Mouse (Mus musculus) MEL (cell line): Measurements from ENCODE around the gene Prkci. TPM values are rescaled to one million over a fixed set of nuclear protein-coding genes. Genes with fewer than 3 reads are reported as not detected.

Experiments
- DNase-seq: peaks from one replicate; pipeline ENCODE4 v3.0.0; 2011; ENCODE audit warnings: low read depth, low spot score
- H3K27ac ChIP-seq: 2 replicates; pipeline ENCODE4 v1.5.1; 2012; ENCODE audit warnings: low read depth, mild to moderate bottlenecking, control low read depth, low read length, moderate library complexity; ENCODE audit not compliant: control insufficient read depth
- H3K27me3 ChIP-seq, 2 experiments: fragments of 150-350 bp in 1 of 2; sonication (generic) in 1 of 2; 2 replicates each; pipeline ENCODE4 v1.6.1; 2012; ENCODE audit warnings: low read length in 2 of 2, mild to moderate bottlenecking in 2 of 2, improper control_type of control experiment in 1 of 2, moderate library complexity in 1 of 2; ENCODE audit not compliant: insufficient read depth in 2 of 2, control insufficient read depth in 1 of 2
- H3K36me3 ChIP-seq, 2 experiments: 2 replicates each; pipeline ENCODE4 v1.6.1; 2012 to 2014; ENCODE audit warnings: low read length in 2 of 2, improper control_type of control experiment in 1 of 2, inconsistent platforms in 1 of 2, mild to moderate bottlenecking in 1 of 2; ENCODE audit not compliant: insufficient read depth in 2 of 2, control insufficient read depth in 1 of 2
- H3K4me1 ChIP-seq, 2 experiments: fragments of 150-350 bp in 1 of 2; sonication (generic) in 1 of 2; 2 replicates each; pipeline ENCODE4 v1.6.1; 2012; ENCODE audit warnings: low read length in 2 of 2, improper control_type of control experiment in 1 of 2, mild to moderate bottlenecking in 1 of 2; ENCODE audit not compliant: insufficient read depth in 2 of 2, control insufficient read depth in 1 of 2
- H3K4me3 ChIP-seq, 2 experiments: fragments of 150-350 bp in 1 of 2; sonication (generic) in 1 of 2; 2 replicates each; pipeline ENCODE4 v1.5.1; 2012; ENCODE audit warnings: low read depth in 2 of 2, low read length in 2 of 2, mild to moderate bottlenecking in 2 of 2, moderate library complexity in 2 of 2, control low read depth in 1 of 2, improper control_type of control experiment in 1 of 2; ENCODE audit not compliant: control insufficient read depth in 1 of 2, insufficient read depth in 1 of 2
- H3K79me2 ChIP-seq: 2 replicates; pipeline ENCODE4 v1.6.1; 2012; ENCODE audit warnings: mild to moderate bottlenecking, low read length, moderate library complexity; ENCODE audit not compliant: control insufficient read depth, poor library complexity, insufficient read depth
- H3K9ac ChIP-seq: 2 replicates; pipeline ENCODE4 v1.6.1; 2012; ENCODE audit warnings: low read depth, mild to moderate bottlenecking, control low read depth, low read length, moderate library complexity; ENCODE audit not compliant: control insufficient read depth, poor library complexity, severe bottlenecking
- H3K9me3 ChIP-seq: fragments of 150-350 bp; sonication (generic); replicated peaks from 2 replicates; pipeline ENCODE4 v1.6.1; 2012; ENCODE audit warnings: mild to moderate bottlenecking, low read length, improper control_type of control experiment, moderate library complexity; ENCODE audit not compliant: insufficient read depth
- BHLHE40 ChIP-seq: IDR thresholded peaks from 2 replicates; pipeline ENCODE4 v1.6.1; 2012; ENCODE audit warnings: low read depth, mild to moderate bottlenecking, inconsistent platforms, low read length, improper control_type of control experiment, borderline replicate concordance
- CHD1 ChIP-seq: IDR thresholded peaks from 2 replicates; pipeline ENCODE4 v1.6.1; 2012; ENCODE audit warnings: low read depth, mild to moderate bottlenecking, inconsistent platforms, low read length, improper control_type of control experiment
- CTCF ChIP-seq, 3 experiments: IDR thresholded peaks in 2 of 3; conservative IDR thresholded peaks in 1 of 3; 2 replicates each; pipeline ENCODE4 v1.5.1; 2011 to 2012; ENCODE audit warnings: low read length in 3 of 3, low read depth in 2 of 3, mild to moderate bottlenecking in 2 of 3, improper control_type of control experiment in 1 of 3, inconsistent platforms in 1 of 3, mixed read lengths in 1 of 3, moderate library complexity in 1 of 3; ENCODE audit not compliant: control insufficient read depth in 1 of 3, insufficient read depth in 1 of 3, poor library complexity in 1 of 3, severe bottlenecking in 1 of 3
- ELF1 ChIP-seq: IDR thresholded peaks from 2 replicates; pipeline ENCODE4 v1.6.1; 2014; ENCODE audit warnings: low read depth, mild to moderate bottlenecking, inconsistent platforms, low read length, improper control_type of control experiment, moderate library complexity
- EP300 ChIP-seq, 2 experiments: IDR thresholded peaks; 2 replicates each; pipeline ENCODE4 v1.6.1; 2011; ENCODE audit warnings: improper control_type of control experiment in 2 of 2, low read length in 2 of 2, low read depth in 1 of 2, mild to moderate bottlenecking in 1 of 2
- GABPA ChIP-seq: IDR thresholded peaks from 2 replicates; pipeline ENCODE4 v1.6.1; 2012; ENCODE audit warnings: low read depth, mild to moderate bottlenecking, inconsistent platforms, low read length, improper control_type of control experiment, moderate library complexity
- GATA1 ChIP-seq: IDR thresholded peaks from 2 replicates; pipeline ENCODE4 v1.6.1; 2011; ENCODE audit warnings: low read depth, low read length, improper control_type of control experiment
- HCFC1 ChIP-seq: IDR thresholded peaks from 2 replicates; pipeline ENCODE4 v1.6.1; 2012; ENCODE audit warnings: low read depth, mild to moderate bottlenecking, inconsistent platforms, low read length, improper control_type of control experiment, moderate library complexity
- JUND ChIP-seq: IDR thresholded peaks from 2 replicates; pipeline ENCODE4 v1.6.1; 2011; ENCODE audit warnings: low read depth, mild to moderate bottlenecking, improper control_type of control experiment, low read length
- KAT2A ChIP-seq: conservative IDR thresholded peaks from 2 replicates; pipeline ENCODE4 v1.6.1; 2012; ENCODE audit warnings: low read depth, low read length, improper control_type of control experiment, inconsistent platforms
- MAFK ChIP-seq: IDR thresholded peaks from 2 replicates; pipeline ENCODE4 v1.6.1; 2011; ENCODE audit warnings: low read depth, mild to moderate bottlenecking, low read length, improper control_type of control experiment, borderline replicate concordance
- MAX ChIP-seq: IDR thresholded peaks from 2 replicates; pipeline ENCODE4 v1.6.1; 2011; ENCODE audit warnings: low read length, improper control_type of control experiment
- MAZ ChIP-seq: IDR thresholded peaks from 2 replicates; pipeline ENCODE4 v1.6.1; 2012; ENCODE audit warnings: low read depth, mild to moderate bottlenecking, inconsistent platforms, low read length, improper control_type of control experiment
- MXI1 ChIP-seq: IDR thresholded peaks from 2 replicates; pipeline ENCODE4 v1.6.1; 2011; ENCODE audit warnings: mild to moderate bottlenecking, low read depth, low read length, improper control_type of control experiment
- MYB ChIP-seq: IDR thresholded peaks from 2 replicates; pipeline ENCODE4 v1.6.1; 2011; ENCODE audit warnings: mild to moderate bottlenecking, low read depth, low read length, improper control_type of control experiment
- NELFE ChIP-seq: IDR thresholded peaks from 2 replicates; pipeline ENCODE4 v1.6.1; 2011; ENCODE audit warnings: low read depth, low read length, improper control_type of control experiment
- NRF1 ChIP-seq: IDR thresholded peaks from 2 replicates; pipeline ENCODE4 v1.6.1; 2014; ENCODE audit warnings: low read depth, mild to moderate bottlenecking, inconsistent platforms, low read length, improper control_type of control experiment, moderate library complexity; ENCODE audit not compliant: poor library complexity, insufficient read depth, severe bottlenecking
- POLR2AphosphoS2 ChIP-seq: IDR thresholded peaks from 2 replicates; pipeline ENCODE4 v1.6.1; 2011; ENCODE audit warnings: low read length, improper control_type of control experiment
- RAD21 ChIP-seq: IDR thresholded peaks from 2 replicates; pipeline ENCODE4 v1.6.1; 2011; ENCODE audit warnings: mild to moderate bottlenecking, low read depth, low read length, improper control_type of control experiment
- RCOR1 ChIP-seq: IDR thresholded peaks from 2 replicates; pipeline ENCODE4 v1.6.1; 2012; ENCODE audit warnings: low read depth, mild to moderate bottlenecking, inconsistent platforms, low read length, improper control_type of control experiment
- SIN3A ChIP-seq: IDR thresholded peaks from 2 replicates; pipeline ENCODE4 v1.6.1; 2012; ENCODE audit warnings: low read length, improper control_type of control experiment, inconsistent platforms
- TAL1 ChIP-seq: IDR thresholded peaks from 2 replicates; pipeline ENCODE4 v1.6.1; 2012; ENCODE audit warnings: mild to moderate bottlenecking, inconsistent platforms, low read length, moderate library complexity, mixed read lengths
- TCF12 ChIP-seq: IDR thresholded peaks from 2 replicates; pipeline ENCODE4 v1.6.1; 2014; ENCODE audit warnings: low read depth, mild to moderate bottlenecking, inconsistent platforms, low read length, improper control_type of control experiment, moderate library complexity
- UBTF ChIP-seq: IDR thresholded peaks from 2 replicates; pipeline ENCODE4 v1.6.1; 2012; ENCODE audit warnings: low read depth, mild to moderate bottlenecking, inconsistent platforms, low read length, improper control_type of control experiment, moderate library complexity, borderline replicate concordance; ENCODE audit not compliant: insufficient read depth
- USF1 ChIP-seq: IDR thresholded peaks from 2 replicates; pipeline ENCODE4 v1.6.1; 2014; ENCODE audit warnings: low read depth, mild to moderate bottlenecking, inconsistent platforms, low read length, improper control_type of control experiment, moderate library complexity
- USF2 ChIP-seq, 2 experiments: IDR thresholded peaks; 2 replicates each; pipeline ENCODE4 v1.6.1; 2011 to 2012; ENCODE audit warnings: improper control_type of control experiment in 2 of 2, low read length in 2 of 2, borderline replicate concordance in 1 of 2, inconsistent platforms in 1 of 2, low read depth in 1 of 2, mild to moderate bottlenecking in 1 of 2; ENCODE audit not compliant: insufficient read depth in 1 of 2
- ZC3H11A ChIP-seq: IDR thresholded peaks from 2 replicates; pipeline ENCODE4 v1.6.1; 2012; ENCODE audit warnings: low read depth, mild to moderate bottlenecking, inconsistent platforms, low read length, improper control_type of control experiment
- ZNF384 ChIP-seq: IDR thresholded peaks from 2 replicates; pipeline ENCODE4 v1.6.1; 2012; ENCODE audit warnings: low read depth, mild to moderate bottlenecking, inconsistent platforms, low read length, improper control_type of control experiment
- polyA plus RNA-seq, 2 experiments: library from polyadenylated mRNA; stranded (reverse) in 1 of 2; unstranded in 1 of 2; fragments of >175 nt in 1 of 2; fragments of >200 nt in 1 of 2; gene quantifications; 2 replicates each; pipeline versions ENCODE4 v1.2.1 to v1.2.4; 2012; ENCODE audit warnings: low replicate concordance in 2 of 2, low read depth in 1 of 2; ENCODE audit not compliant: insufficient read length in 2 of 2, insufficient read depth in 1 of 2, missing spikeins in 1 of 2
- total RNA-seq: library from RNA; depleted of rRNA; stranded (reverse); fragments of 300-350 nt; gene quantifications from 2 replicates; pipeline ENCODE4 v1.2.3, GENCODE M21; 2012

The Prkci gene
- total and polyA plus RNA-seq, 3 experiments = 9.0 to 18.3 TPM; not detected in 1

DNA sequence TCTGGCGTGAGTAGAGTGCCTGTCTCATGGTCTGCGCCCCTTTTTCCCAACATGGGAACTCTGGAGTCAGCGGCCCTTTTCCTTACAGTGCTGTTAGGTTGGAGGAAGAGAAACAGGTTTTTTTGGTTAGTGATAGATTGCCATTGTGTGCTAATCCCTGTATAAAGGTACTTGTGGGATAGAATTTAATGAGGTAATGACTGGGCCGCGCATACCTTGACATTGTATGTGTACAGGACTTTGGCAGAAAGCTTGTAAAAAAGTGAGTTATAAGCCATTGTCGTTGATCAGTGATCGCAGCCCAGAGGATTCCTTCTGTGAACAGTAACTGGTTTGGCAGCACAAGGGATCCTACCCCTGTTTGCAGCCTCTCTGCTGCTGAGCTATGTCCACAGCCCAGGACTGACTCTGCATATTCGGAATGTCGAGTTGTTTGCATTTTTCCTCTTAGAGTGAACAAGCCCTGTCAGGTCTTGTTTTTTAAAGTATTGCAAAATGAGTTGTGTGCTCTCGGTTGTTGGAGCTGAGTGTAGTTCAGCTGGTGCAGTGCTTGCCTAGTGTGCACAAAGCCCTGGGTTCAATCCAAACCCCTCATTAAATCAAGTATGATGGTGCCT, 4.0 kb downstream of the Prkci start:
- H3K4me1 ChIP-seq = peaks cover 2% of the 10 kb centered on the region in 2 experiments; a peak in 1 of 4 replicates
- TF ChIP-seq MXI1 (no peak), MAX (no peak), TCF12 (no peak), CHD1 (no peak), HCFC1 (no peak), MYB (no peak), JUND (no peak), NRF1 (no peak), TAL1 (no peak), ELF1 (no peak), POLR2AphosphoS2 (no peak), ZNF384 (no peak), NELFE (no peak), ZC3H11A (no peak), RCOR1 (no peak), CTCF (IDR thresholded peaks at IDR 0.05 in 2 of 3, conservative IDR thresholded peaks at IDR 0.05 in 1 of 3; ENCODE audit: control insufficient read depth in 1 of 3, insufficient read depth in 1 of 3, low read depth in 2 of 3, low read length in 3 of 3, poor library complexity in 1 of 3, severe bottlenecking in 1 of 3) (no peak), RAD21 (no peak), UBTF (no peak)
- TF ChIP-seq, all 39 proteins: peak for 0

DNA sequence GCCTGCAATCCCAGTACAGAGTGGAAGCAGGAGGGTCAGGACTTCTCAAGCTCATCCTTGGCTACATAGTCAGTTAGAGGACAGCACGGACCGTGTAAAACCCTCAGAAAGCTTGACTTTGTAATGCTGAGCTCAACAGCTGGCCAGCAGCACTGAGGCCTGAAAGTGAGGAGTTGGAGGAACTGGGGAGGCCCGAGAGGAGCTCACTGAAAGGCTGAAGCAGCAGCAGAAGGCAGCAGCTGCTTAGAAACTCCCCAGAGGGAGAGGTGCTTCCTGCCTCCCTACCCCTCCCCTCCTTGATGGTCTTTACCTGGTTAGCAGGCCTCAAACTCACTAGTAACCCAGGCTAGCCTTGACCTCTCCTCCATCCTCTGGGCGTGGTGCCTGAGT, 4.5 kb downstream of the Prkci start:
- H3K4me1 ChIP-seq = peaks cover 2 to 6% of the 10 kb centered on the region in 2 experiments; a peak in 2 of 4 replicates
- peaks cover 0 to 12% of the 10 kb centered on the region in 2 experiments; a peak in 2 of 4 replicates for H3K36me3 ChIP-seq
- no peak overlapping the region for H3K9ac ChIP-seq
- no peak overlapping the region for H3K27ac ChIP-seq
- H3K79me2 ChIP-seq = peaks cover 3% of the 10 kb centered on the region; the same call in 1 of the 2 replicates
- no peak for DNase-seq
- no peak overlapping the region for H3K4me3 ChIP-seq
- no peak for TF ChIP-seq EP300 (IDR thresholded peaks at IDR 0.05; ENCODE audit: low read depth in 1 of 2, low read length in 2 of 2)
- TF ChIP-seq USF1 = no peak
- no peak for TF ChIP-seq ZC3H11A
- no peak for TF ChIP-seq RAD21
- TF ChIP-seq TAL1 = no peak
- no peak for TF ChIP-seq JUND
- no peak for TF ChIP-seq POLR2AphosphoS2
- TF ChIP-seq CTCF (IDR thresholded peaks at IDR 0.05 in 2 of 3, conservative IDR thresholded peaks at IDR 0.05 in 1 of 3; ENCODE audit: control insufficient read depth in 1 of 3, insufficient read depth in 1 of 3, low read depth in 2 of 3, low read length in 3 of 3, poor library complexity in 1 of 3, severe bottlenecking in 1 of 3) = no peak
- TF ChIP-seq MAFK = no peak
- no peak for TF ChIP-seq MAZ
- no peak for TF ChIP-seq GATA1
- no peak for TF ChIP-seq BHLHE40
- TF ChIP-seq KAT2A = no peak
- TF ChIP-seq GABPA = no peak
- TF ChIP-seq MAX = no peak
- TF ChIP-seq SIN3A = no peak
- TF ChIP-seq USF2 (IDR thresholded peaks at IDR 0.05; ENCODE audit: borderline replicate concordance in 1 of 2, insufficient read depth in 1 of 2, low read depth in 1 of 2, low read length in 2 of 2) = no peak
- TF ChIP-seq NRF1 = no peak
- TF ChIP-seq NELFE = no peak
- no peaks in the 10 kb centered on the region for H3K27me3 ChIP-seq
- H3K9me3 ChIP-seq = no peaks in the 10 kb centered on the region

More for the DNA sequence above, 4.0 kb downstream of the Prkci start:
- no peak for DNase-seq
- Histone ChIP-seq H3K9ac (no peak overlapping the region), H3K27me3 (no peaks in the 10 kb centered on the region), H3K4me3 (no peak overlapping the region), H3K36me3 (peaks cover 0 to 11% of the 10 kb centered on the region in 2 experiments; a peak in 2 of 4 replicates), H3K27ac (no peak overlapping the region), H3K79me2 (peaks cover 3% of the 10 kb centered on the region; the same call in 1 of the 2 replicates), H3K9me3 (no peaks in the 10 kb centered on the region)
